Mouse (Mus musculus): ENCODE data around the gene Exo5. TPM values are rescaled to one million over a fixed set of nuclear protein-coding genes. Genes with fewer than 3 reads are reported as not detected.

Gene Exo5
- polyA plus RNA-seq, 1 experiment from 2014 or later: 37.3 TPM

GRCm38 (mm10) chr4:120930736-120931135, 5.9 kb upstream of the Exo5 start:
- Histone ChIP-seq H3K4me1 (no peaks in the 10 kb centered on the region), H3K4me2 (no peak overlapping the region), H3K9me3 (no peaks in the 10 kb centered on the region), H3K9ac (no peak overlapping the region), H3K4me3 (no peak overlapping the region), H3K27ac (no peak overlapping the region), H3K36me3 (replicated peaks) (no peaks in the 10 kb centered on the region), H3K27me3 (replicated peaks) (no peaks in the 10 kb centered on the region)
- WGBS: 96% methylated on average over 18 of the region's 18 CpGs
- no peak for ATAC-seq (replicated peaks)

DNA sequence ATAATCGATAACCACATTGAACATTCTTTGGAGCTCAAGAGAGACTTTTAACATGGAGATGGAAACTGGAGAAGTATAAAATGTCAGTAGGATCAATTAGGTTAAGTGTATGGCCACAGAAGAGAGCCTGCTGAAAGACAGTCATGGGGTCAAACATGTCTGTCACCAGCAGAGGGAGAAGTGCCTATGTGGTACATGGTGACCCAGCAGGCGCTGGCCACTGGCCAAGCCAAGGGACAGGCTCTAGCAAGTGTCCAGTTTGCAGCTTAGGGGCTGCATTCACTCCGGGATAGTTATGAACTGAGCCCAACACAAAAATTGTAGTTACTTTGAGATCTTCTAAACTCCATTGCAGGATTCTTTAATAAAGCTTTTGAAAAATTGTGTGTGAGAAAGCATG, 3.9 kb upstream of the Exo5 start:
- H3K27me3 ChIP-seq (replicated peaks): no peaks in the 10 kb centered on the region
- H3K4me1 ChIP-seq: peaks cover 9% of the 10 kb centered on the region; the same call in 1 of the 2 replicates
- H3K4me3 ChIP-seq: no peak overlapping the region
- H3K9ac ChIP-seq: no peak overlapping the region
- 79% methylated on average over 3 of the region's 3 CpGs for WGBS
- no peak overlapping the region for H3K27ac ChIP-seq
- no peak overlapping the region for H3K4me2 ChIP-seq
- no peak for ATAC-seq (replicated peaks)
- no peaks in the 10 kb centered on the region for H3K36me3 ChIP-seq (replicated peaks)
- no peaks in the 10 kb centered on the region for H3K9me3 ChIP-seq

DNA sequence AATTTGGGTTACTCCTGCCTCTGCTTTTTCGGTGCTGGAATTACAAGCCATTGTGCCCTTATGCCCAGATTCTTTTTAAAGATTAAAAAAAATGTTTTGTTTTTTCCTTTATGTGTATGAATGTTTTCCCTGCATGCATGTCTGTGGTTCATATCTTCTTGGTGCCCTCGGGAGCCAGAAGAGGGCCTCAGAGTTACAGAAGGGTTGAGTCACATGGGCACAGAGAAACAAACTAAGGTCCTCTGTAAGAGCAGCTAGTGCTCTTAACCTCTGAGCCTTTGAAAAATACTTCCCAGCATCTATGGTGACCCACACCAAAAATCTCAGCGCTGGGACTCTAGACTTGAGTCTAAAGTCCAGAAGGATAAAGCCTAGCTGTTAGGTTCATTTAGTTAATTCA, 569 bp upstream of the Exo5 start:
- H3K4me1 ChIP-seq: peaks cover 16% of the 10 kb centered on the region; the same call in 1 of the 2 replicates
- peak overlapping the region; percentile 54 for H3K9ac ChIP-seq
- H3K27me3 ChIP-seq (replicated peaks): no peaks in the 10 kb centered on the region
- H3K27ac ChIP-seq: peak overlapping the region; percentile 83
- H3K36me3 ChIP-seq (replicated peaks): peaks cover 20% of the 10 kb centered on the region
- ATAC-seq (replicated peaks): peak; percentile 66
- WGBS: 20% methylated on average over 3 of the region's 3 CpGs
- H3K4me3 ChIP-seq: peak overlapping the region; percentile 51
- peak overlapping the region; percentile 58 for H3K4me2 ChIP-seq
- no peaks in the 10 kb centered on the region for H3K9me3 ChIP-seq

DNA sequence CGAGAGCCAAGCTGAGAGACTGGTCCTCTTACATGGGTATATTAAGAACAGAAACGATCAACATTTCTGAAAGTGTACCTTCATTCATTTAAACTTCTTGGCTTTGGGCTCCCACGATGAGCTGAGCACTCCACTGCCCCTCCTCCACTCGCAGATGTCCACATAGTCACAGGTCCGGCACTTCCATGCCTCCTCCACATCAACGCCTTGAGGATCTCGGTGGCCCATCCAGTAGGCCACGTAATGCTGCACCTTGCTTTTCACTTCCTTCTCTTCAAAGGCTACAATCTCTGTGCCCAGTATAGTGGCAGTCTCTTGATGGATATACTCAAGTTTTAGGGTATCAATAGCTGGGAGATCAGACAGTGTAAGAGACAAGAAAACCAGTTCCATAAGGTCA, 3.4 kb downstream of the Exo5 start:
- peaks cover 16% of the 10 kb centered on the region; the same call in 1 of the 2 replicates for H3K4me1 ChIP-seq
- no peak overlapping the region for H3K4me3 ChIP-seq
- H3K9ac ChIP-seq: no peak overlapping the region
- no peaks in the 10 kb centered on the region for H3K27me3 ChIP-seq (replicated peaks)
- ATAC-seq (replicated peaks): no peak
- whole genome bisulfite sequencing: 96% methylated on average over 8 of the region's 8 CpGs
- no peak overlapping the region for H3K27ac ChIP-seq
- H3K4me2 ChIP-seq: no peak overlapping the region
- H3K36me3 ChIP-seq (replicated peaks): peaks cover 26% of the 10 kb centered on the region
- H3K9me3 ChIP-seq: no peaks in the 10 kb centered on the region

DNA sequence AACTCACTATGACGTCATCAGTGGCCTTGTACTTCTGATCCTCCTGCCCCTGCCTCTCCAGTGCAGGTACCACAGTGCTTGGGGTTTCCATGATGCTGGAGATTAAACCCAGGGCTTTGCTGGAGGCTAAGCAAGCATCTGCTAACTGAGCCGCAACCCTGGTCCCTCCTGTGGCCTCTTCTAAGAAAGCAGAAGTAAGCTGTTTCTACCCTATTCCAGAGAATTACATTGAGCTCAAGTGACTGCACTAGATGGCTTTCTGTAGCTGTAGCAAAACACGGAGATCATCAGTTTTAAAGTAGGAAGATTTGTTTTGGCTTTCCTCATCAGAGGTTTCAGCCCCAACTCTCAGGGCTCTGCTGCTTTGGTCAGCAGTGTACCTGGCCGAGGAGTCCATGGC, 10.3 kb downstream of the Exo5 start:
- no peak overlapping the region for H3K27ac ChIP-seq
- no peak overlapping the region for H3K4me2 ChIP-seq
- no peaks in the 10 kb centered on the region for H3K36me3 ChIP-seq (replicated peaks)
- no peaks in the 10 kb centered on the region for H3K4me1 ChIP-seq
- H3K9me3 ChIP-seq: no peaks in the 10 kb centered on the region
- H3K4me3 ChIP-seq: no peak overlapping the region
- H3K9ac ChIP-seq: no peak overlapping the region
- ATAC-seq (replicated peaks): no peak
- H3K27me3 ChIP-seq (replicated peaks): no peaks in the 10 kb centered on the region
- WGBS: 74% methylated on average over 4 of the region's 4 CpGs

DNA sequence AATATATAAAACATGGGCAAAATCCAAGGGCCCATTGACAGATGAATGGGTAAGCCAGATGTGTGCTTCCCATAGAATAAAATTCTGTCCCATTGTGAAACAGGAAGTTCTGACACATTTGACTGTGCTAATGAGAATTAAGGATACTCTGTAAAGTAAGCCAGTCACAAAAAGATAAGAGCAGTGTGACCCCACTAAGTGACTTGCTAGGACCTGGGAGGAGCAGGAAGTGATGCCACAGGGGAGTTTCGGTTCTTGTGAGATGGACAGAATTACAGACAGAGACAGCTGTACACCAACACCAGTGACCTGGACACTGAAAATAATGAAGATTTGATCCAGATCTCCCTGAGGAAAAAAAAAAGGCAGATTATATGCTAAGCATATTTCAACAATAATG, 11.0 kb downstream of the Exo5 start:
- WGBS: 95% methylated on average over 1 of the region's 1 CpGs
- H3K9me3 ChIP-seq: no peaks in the 10 kb centered on the region
- no peaks in the 10 kb centered on the region for H3K27me3 ChIP-seq (replicated peaks)
- H3K9ac ChIP-seq: no peak overlapping the region
- ATAC-seq (replicated peaks): no peak
- H3K4me1 ChIP-seq: no peaks in the 10 kb centered on the region
- no peak overlapping the region for H3K4me2 ChIP-seq
- H3K36me3 ChIP-seq (replicated peaks): no peaks in the 10 kb centered on the region
- no peak overlapping the region for H3K27ac ChIP-seq
- no peak overlapping the region for H3K4me3 ChIP-seq

- WGBS: 73% methylated on average over 8 of the region's 8 CpGs
- ATAC-seq (replicated peaks): no peak
- Histone ChIP-seq H3K36me3 (replicated peaks) (no peaks in the 10 kb centered on the region), H3K9me3 (no peaks in the 10 kb centered on the region), H3K27ac (no peak overlapping the region), H3K4me3 (no peak overlapping the region), H3K9ac (no peak overlapping the region), H3K27me3 (replicated peaks) (no peaks in the 10 kb centered on the region), H3K4me1 (no peaks in the 10 kb centered on the region), H3K4me2 (no peak overlapping the region)
These were observed 11.4 kb downstream of the Exo5 start for GRCm38 (mm10) chr4:120913443-120913842.

DNA sequence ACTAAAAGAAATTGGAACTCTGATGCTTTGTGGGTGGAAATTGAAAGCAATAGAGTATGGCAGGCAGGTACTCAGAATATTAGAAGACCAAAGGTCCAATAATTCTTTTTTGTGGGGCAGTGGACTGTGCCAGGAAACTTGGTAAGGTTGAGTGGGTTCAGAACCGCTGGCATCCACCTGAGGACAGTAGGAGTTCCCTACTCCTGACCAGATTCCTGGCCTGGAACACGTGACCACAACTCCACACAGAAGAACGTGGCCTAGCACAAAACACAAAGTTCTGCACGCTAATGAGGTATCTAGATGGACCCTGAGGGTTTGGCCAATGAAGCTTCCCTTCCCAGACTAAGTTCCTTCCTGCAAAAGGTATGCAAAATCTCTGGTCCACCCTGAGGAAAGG, 12.0 kb downstream of the Exo5 start:
- no peak for ATAC-seq (replicated peaks)
- no peak overlapping the region for H3K27ac ChIP-seq
- H3K36me3 ChIP-seq (replicated peaks): no peaks in the 10 kb centered on the region
- H3K27me3 ChIP-seq (replicated peaks): no peaks in the 10 kb centered on the region
- H3K9me3 ChIP-seq: no peaks in the 10 kb centered on the region
- H3K4me3 ChIP-seq: no peak overlapping the region
- 52% methylated on average over 4 of the region's 4 CpGs for WGBS
- no peaks in the 10 kb centered on the region for H3K4me1 ChIP-seq
- H3K9ac ChIP-seq: no peak overlapping the region
- H3K4me2 ChIP-seq: no peak overlapping the region

DNA sequence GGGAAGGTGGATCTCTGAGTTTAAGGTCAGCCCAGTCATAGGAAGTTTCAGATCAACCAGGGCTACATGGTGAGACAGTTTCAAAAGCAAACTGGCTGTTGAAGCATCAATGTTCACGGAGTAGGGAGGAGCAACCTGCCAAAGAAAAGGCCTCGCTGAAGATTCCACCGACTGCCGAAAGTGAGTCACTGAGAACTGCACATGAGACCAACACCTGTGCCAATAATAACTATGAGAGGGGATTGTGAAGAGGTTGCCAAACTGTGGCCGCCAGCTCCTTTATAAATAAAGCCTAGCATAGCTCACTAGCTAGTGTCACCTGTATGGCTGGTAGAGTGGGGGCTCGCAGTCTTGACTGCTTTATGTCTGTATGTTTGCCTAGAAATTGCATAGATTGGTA, 13.7 kb downstream of the Exo5 start:
- Histone ChIP-seq H3K27me3 (replicated peaks) (no peaks in the 10 kb centered on the region), H3K4me1 (no peaks in the 10 kb centered on the region), H3K9me3 (no peaks in the 10 kb centered on the region), H3K4me3 (no peak overlapping the region), H3K4me2 (no peak overlapping the region), H3K27ac (no peak overlapping the region), H3K9ac (no peak overlapping the region), H3K36me3 (replicated peaks) (no peaks in the 10 kb centered on the region)
- 84% methylated on average over 6 of the region's 6 CpGs for WGBS
- no peak for ATAC-seq (replicated peaks)

DNA sequence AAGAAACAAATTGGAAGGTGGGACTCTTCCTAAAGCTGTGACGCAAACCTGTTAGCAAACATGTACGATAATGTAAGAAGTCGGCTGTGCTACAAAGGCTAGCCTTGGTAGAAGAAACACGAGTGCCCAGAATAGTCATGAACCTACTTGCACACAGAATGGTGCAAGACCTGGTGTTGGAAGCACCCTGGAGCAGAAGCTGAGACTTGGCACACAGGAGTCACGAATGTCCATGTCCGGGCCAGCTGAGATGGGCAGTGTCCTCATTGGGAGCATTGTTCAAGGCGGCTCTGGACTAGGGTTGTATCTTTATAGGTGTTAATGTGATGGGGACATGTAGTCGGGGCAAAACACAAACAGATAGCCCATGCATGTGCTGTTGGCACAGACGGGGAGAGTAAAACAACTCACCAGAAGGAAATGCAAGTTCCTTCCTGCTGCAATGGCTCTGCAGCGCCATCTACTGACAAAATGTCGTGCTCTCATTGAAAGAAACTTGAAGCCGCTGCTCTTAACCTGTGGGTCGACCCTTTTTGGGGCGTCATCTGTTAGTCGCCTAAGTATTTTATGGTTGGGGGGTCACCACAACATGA, 15.2 kb downstream of the Exo5 start:
- Histone ChIP-seq H3K9ac (no peak overlapping the region), H3K4me2 (no peak overlapping the region), H3K27me3 (replicated peaks) (no peaks in the 10 kb centered on the region), H3K27ac (no peak overlapping the region), H3K36me3 (replicated peaks) (no peaks in the 10 kb centered on the region), H3K4me3 (no peak overlapping the region), H3K4me1 (no peaks in the 10 kb centered on the region), H3K9me3 (no peaks in the 10 kb centered on the region)
- 34% methylated on average over 15 of the region's 15 CpGs for WGBS
- peak; percentile 60; the same call in 1 of the 2 replicates for ATAC-seq (replicated peaks)

DNA sequence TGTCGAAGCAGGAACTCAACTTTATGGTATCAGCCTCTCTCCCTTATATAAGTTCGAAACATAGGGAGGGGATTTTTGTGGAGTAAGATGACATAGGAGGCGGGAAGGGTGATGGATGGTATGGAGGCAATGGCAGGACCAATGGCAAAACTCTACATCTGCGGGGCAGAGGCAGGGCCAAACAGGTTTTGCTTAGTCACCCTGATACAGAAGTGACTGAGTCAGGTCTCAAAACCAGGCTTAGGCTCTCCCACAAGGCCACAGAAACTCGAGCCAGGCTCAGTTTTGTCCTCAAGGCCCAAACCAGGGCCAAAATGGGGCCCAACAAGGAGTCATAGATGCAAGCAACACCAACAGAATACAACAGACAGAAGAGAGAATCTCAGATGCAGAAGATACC, 19.2 kb downstream of the Exo5 start:
- Histone ChIP-seq H3K27ac (no peak overlapping the region), H3K4me3 (no peak overlapping the region), H3K9me3 (no peaks in the 10 kb centered on the region), H3K4me1 (no peaks in the 10 kb centered on the region), H3K36me3 (replicated peaks) (no peaks in the 10 kb centered on the region), H3K27me3 (replicated peaks) (no peaks in the 10 kb centered on the region), H3K4me2 (no peak overlapping the region), H3K9ac (no peak overlapping the region)
- ATAC-seq (replicated peaks): no peak
- WGBS: 84% methylated on average over 5 of the region's 5 CpGs

GRCm38 (mm10) chr4:120904533-120904932, 20.3 kb downstream of the Exo5 start:
- Histone ChIP-seq H3K27ac (no peak overlapping the region), H3K4me2 (no peak overlapping the region), H3K4me1 (no peaks in the 10 kb centered on the region), H3K4me3 (no peak overlapping the region), H3K27me3 (replicated peaks) (no peaks in the 10 kb centered on the region), H3K36me3 (replicated peaks) (no peaks in the 10 kb centered on the region), H3K9ac (no peak overlapping the region), H3K9me3 (no peaks in the 10 kb centered on the region)
- WGBS: 78% methylated on average over 4 of the region's 4 CpGs
- ATAC-seq (replicated peaks): no peak

DNA sequence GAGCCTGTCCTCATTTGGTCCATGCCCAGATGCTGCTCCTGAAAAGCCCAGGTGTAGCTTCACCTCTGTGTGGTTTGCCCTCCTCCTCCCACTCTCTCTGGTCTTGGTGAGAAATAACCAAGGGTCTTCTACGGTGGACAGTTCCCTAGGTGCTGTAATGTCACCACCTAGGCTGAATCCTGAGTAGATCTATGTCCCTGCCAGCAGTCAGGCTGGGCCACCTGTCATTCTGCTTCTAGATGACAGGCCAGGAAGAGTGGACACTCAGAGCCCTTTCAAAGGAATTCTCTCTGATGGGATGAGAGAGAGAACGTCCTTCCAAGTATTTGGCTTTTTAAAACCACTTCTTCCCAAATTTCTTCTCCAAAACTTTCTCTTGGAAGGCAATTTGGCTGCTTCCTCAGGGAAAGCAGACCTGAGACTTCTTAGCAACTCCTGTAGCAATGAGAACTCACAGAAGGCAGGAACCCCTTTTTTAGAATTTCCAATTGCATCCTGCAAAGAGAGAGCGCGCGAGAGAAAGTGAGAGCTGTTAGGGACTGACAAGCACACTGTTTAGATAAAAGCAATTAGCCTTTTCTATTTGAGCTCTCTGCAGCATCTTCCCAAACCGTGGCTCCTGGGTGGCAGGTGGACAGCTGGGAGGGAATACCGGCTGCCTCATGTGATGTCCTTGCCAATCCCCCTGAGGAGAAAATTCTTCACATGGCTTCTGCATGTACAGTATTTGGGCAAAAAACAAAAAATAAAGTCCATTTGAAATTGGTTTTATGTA, 28.8 kb downstream of the Exo5 start:
- H3K4me3 ChIP-seq: no peak overlapping the region
- no peaks in the 10 kb centered on the region for H3K27me3 ChIP-seq (replicated peaks)
- H3K27ac ChIP-seq: no peak overlapping the region
- no peak overlapping the region for H3K4me2 ChIP-seq
- no peak overlapping the region for H3K9ac ChIP-seq
- WGBS: 75% methylated on average over 7 of the region's 7 CpGs
- no peaks in the 10 kb centered on the region; the same call in 1 of the 2 replicates for H3K36me3 ChIP-seq (replicated peaks)
- ATAC-seq (replicated peaks): no peak
- no peaks in the 10 kb centered on the region for H3K4me1 ChIP-seq
- H3K9me3 ChIP-seq: no peaks in the 10 kb centered on the region

All from midbrain, embryonic 15.5 days (tissue).